Mouse (Mus musculus) hindbrain, embryonic 13.5 days (tissue): ENCODE data around the gene Syt7. TPM values are rescaled to one million over a fixed set of nuclear protein-coding genes. Genes with fewer than 3 reads are reported as not detected.
A peak's percentile ranks its signal among the peaks of the same experiment; 100 is the strongest.

Source experiments
- ATAC-seq: fragments of 200-750 bp; cut with Nextera tagmentation; 2 replicates; pipeline ENCODE4 v1.8.0; 2017; ENCODE audit warnings: moderate TSS enrichment; ENCODE audit not compliant: low FRiP score
- H3K27ac ChIP-seq: fragments of 300-500 bp; sonication (generic); 2 replicates; pipeline ENCODE4 v1.5.1; 2015; ENCODE audit warnings: inconsistent platforms, mild to moderate bottlenecking, moderate library complexity
- H3K27me3 ChIP-seq: fragments of 300-500 bp; sonication (generic); 2 replicates; pipeline ENCODE4 v1.6.1; 2015; ENCODE audit warnings: mild to moderate bottlenecking, inconsistent platforms
- H3K36me3 ChIP-seq: fragments of 300-500 bp; sonication (generic); 2 replicates; pipeline ENCODE4 v1.6.1; 2015; ENCODE audit warnings: mild to moderate bottlenecking, inconsistent platforms
- H3K4me1 ChIP-seq: fragments of 300-500 bp; sonication (generic); replicated peaks from 2 replicates; pipeline ENCODE4 v1.6.1; 2015; ENCODE audit warnings: inconsistent platforms
- H3K4me2 ChIP-seq: fragments of 300-500 bp; sonication (generic); 2 replicates; pipeline ENCODE4 v1.6.1; 2015; ENCODE audit warnings: inconsistent platforms, mild to moderate bottlenecking, moderate library complexity
- H3K4me3 ChIP-seq: fragments of 300-500 bp; sonication (generic); 2 replicates; pipeline ENCODE4 v1.5.1; 2015; ENCODE audit warnings: mild to moderate bottlenecking, inconsistent platforms
- H3K9ac ChIP-seq: fragments of 300-500 bp; sonication (generic); 2 replicates; pipeline ENCODE4 v1.6.1; 2015; ENCODE audit warnings: mild to moderate bottlenecking, inconsistent platforms
- H3K9me3 ChIP-seq: fragments of 300-500 bp; sonication (generic); 2 replicates; pipeline ENCODE4 v1.6.1; 2016; ENCODE audit warnings: inconsistent platforms
- WGBS: fragments of 180-500 bp; shearing (Covaris S2); methylation state at CpG from one replicate; pipeline ENCODE4 v1.1.7; 2015; 5-methylcytosine and 5-hydroxymethylcytosine counted together
- polyA plus RNA-seq: library from polyadenylated mRNA; unstranded; fragments of >200 nt; fragmentation: Nextera tagmentation; extraction: Ambion mirVana; gene quantifications from 2 replicates; pipeline ENCODE4 v1.2.1, GENCODE M21; 2015

Syt7 gene
- polyA plus RNA-seq, 1 experiment from 2014 or later = 8.4 TPM

DNA sequence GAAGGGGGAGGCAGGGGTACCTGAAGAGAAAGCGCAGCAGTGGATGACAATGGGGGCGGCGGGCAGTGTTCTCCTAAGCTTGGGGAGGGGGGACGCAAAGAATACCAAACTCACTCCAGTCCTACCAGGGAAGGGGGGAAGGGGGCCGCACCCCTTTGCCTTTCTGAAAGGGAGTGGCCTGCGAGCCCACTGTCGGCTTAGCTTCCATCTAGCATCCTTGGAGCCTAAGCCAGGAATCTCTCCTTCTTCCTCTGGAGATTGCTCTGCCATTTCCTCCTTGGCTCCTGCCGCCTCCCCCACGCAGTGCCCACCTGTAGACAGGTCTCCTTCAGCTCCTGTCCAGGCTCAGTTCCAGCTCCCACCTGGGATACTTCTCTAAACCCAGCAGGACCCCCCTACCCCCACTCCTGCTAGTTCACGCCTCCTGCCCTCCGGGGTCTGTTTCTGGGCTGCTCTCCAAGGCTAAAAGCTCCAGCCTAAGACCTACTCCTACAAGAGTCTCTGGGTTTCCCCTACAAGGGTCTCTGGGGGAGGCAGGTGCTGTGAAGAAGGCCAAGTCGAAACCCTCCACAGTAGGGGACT, 1.3 kb downstream of the Syt7 start:
- peak overlapping the region; percentile 91 for H3K9ac ChIP-seq
- no peaks in the 10 kb centered on the region for H3K36me3 ChIP-seq
- WGBS = 24% methylated on average over 9 of the region's 12 CpGs
- 0 out of 2 replicates have a peak, but pooled peaks have one; percentile 0 for ATAC-seq
- no peaks in the 10 kb centered on the region for H3K9me3 ChIP-seq
- H3K4me3 ChIP-seq = peak overlapping the region; percentile 70
- H3K4me2 ChIP-seq = peak overlapping the region; percentile 74
- peaks cover 58% of the 10 kb centered on the region for H3K4me1 ChIP-seq
- H3K27ac ChIP-seq = no peak overlapping the region
- H3K27me3 ChIP-seq = peaks cover 26% of the 10 kb centered on the region

DNA sequence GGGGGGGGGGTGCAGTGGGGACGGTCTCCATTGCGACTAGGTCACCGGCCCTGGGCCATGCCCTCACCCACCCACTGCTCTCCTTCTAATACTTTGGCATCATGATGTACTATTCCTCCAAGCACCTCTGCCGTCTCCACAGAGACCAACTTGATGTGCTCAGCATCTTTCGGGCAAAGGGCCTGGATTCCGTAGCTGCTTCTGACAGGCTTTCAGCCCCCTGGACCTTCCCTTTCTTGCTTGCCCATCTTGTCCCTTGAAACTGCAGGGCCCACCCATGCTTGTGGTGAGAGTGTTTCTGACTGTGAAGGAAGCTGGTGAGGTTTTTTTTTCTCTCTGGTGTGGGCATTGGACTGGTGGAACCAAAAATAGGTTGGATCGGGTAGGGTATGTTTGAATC, 2.1 kb downstream of the Syt7 start:
- H3K27ac ChIP-seq = no peak overlapping the region
- H3K4me2 ChIP-seq = peak overlapping the region; percentile 74
- H3K36me3 ChIP-seq = no peaks in the 10 kb centered on the region
- 76% methylated on average over 7 of the region's 7 CpGs for WGBS
- H3K27me3 ChIP-seq = peaks cover 21% of the 10 kb centered on the region
- peak overlapping the region; percentile 70 for H3K4me3 ChIP-seq
- H3K9ac ChIP-seq = peak overlapping the region; percentile 91; the same call in 1 of the 2 replicates
- no peaks in the 10 kb centered on the region for H3K9me3 ChIP-seq
- no peak for ATAC-seq
- H3K4me1 ChIP-seq = peaks cover 57% of the 10 kb centered on the region

DNA sequence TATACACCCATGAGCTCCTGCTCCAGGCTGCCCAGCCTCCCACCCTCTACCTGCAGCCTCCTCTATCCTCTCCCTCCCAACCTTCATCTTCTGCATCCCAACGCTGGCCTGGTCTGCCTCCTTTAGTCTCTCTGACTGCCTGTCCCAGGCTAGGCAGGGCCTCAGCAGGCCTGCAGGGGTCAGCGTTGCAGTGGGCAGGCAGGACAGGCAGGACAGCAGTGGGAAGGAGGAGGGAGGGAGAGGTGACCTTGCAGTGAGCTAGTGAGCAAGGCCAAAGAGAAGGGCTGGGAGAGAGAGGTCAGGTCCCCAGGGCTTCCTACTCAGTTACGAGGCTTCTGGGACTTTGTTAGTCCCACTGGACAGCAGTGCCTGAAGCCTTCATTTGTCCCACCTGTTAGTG, 3.1 kb downstream of the Syt7 start:
- no peak overlapping the region for H3K9ac ChIP-seq
- no peak overlapping the region for H3K4me2 ChIP-seq
- peaks cover 57% of the 10 kb centered on the region for H3K4me1 ChIP-seq
- no peaks in the 10 kb centered on the region for H3K9me3 ChIP-seq
- no peaks in the 10 kb centered on the region for H3K36me3 ChIP-seq
- peaks cover 20% of the 10 kb centered on the region for H3K27me3 ChIP-seq
- ATAC-seq = no peak
- H3K27ac ChIP-seq = no peak overlapping the region
- WGBS = 24% methylated on average over 3 of the region's 3 CpGs
- H3K4me3 ChIP-seq = no peak overlapping the region

DNA sequence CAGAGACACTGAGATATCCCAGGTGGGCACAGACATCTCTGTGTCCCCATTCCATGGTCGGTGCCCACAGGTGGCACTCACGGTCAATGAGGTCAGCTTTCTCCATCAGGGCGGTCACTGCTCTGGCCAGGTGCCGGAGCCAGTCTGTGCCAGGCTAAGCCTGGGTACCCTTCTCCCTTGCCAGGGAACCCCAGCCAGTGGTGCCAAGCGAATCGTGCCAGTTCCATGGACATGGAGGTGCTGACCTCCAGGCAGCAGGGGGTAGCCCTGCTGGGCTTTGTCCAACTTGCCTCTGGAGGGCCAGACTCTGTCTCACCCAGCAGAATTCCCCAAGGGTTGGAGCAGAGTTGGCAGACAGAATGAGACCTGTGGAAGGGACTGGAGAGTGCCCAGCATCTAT, 4.6 kb downstream of the Syt7 start:
- no peak overlapping the region for H3K4me3 ChIP-seq
- H3K4me1 ChIP-seq = peaks cover 57% of the 10 kb centered on the region
- peaks cover 11% of the 10 kb centered on the region for H3K27me3 ChIP-seq
- H3K9me3 ChIP-seq = no peaks in the 10 kb centered on the region
- H3K36me3 ChIP-seq = no peaks in the 10 kb centered on the region
- H3K9ac ChIP-seq = peak overlapping the region; percentile 51; the same call in 1 of the 2 replicates
- 90% methylated on average over 6 of the region's 6 CpGs for WGBS
- peak overlapping the region; percentile 20; the same call in 1 of the 2 replicates for H3K4me2 ChIP-seq
- ATAC-seq = no peak
- 0 out of 2 replicates have a peak overlapping the region, but pooled peaks have one; percentile 12 for H3K27ac ChIP-seq

DNA sequence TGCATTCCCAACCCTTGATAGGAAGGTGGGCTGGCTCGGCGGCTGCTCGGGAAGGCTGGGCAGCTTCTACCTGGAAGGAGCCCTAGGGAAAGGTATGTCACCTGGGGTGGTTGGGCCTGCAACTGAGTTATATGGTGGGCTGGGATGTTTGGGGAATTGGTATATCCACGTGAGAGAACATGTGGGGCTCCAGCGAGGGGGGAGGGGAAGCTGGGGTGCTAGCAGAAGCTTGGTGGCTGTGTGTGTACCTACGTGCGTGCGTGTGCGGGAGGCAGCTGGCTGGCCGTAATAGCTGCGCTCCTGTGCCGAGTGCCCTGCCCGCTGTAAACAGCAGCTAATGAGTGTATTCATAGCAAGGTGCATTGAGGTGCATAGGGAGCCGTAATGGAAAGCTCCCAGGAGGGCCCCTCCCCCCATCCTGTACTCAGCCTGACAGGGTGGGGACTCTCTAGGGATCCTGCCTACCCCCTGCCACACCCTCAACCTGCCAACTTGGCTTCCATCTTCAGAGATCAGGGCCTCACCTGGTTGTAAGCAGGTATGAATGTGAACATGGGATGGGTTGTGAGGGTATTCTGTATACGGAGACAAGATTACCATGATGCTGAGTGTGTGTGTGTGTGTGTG, 5.1 kb downstream of the Syt7 start:
- H3K9ac ChIP-seq = peak overlapping the region; percentile 51; the same call in 1 of the 2 replicates
- ATAC-seq = no peak
- H3K4me1 ChIP-seq = peaks cover 57% of the 10 kb centered on the region
- no peaks in the 10 kb centered on the region for H3K9me3 ChIP-seq
- 65% methylated on average over 15 of the region's 15 CpGs for WGBS
- H3K27ac ChIP-seq = 0 out of 2 replicates have a peak overlapping the region, but pooled peaks have one; percentile 12
- H3K27me3 ChIP-seq = peaks cover 11% of the 10 kb centered on the region
- no peak overlapping the region for H3K4me3 ChIP-seq
- H3K36me3 ChIP-seq = no peaks in the 10 kb centered on the region
- H3K4me2 ChIP-seq = peak overlapping the region; percentile 20

DNA sequence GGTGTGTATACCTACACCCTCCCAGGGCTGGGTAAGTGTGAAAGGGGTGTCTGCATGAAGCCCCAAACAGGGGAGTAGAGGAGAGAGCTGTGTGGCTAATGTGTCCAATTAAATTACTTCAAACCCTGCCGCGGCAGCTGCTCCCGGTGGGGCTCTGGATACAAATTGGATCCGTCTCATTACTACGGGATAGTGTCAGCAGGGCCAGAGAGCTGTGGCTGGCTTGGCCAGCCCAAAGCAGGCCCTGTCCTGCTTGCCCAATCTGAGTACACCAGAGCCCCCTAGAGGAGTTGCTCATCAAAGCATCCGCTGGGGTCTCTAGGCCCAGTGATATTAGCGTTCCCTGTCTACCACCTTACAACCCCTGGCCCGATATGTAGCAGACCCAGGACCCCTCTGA, 6.3 kb downstream of the Syt7 start:
- no peaks in the 10 kb centered on the region for H3K36me3 ChIP-seq
- H3K4me3 ChIP-seq = no peak overlapping the region
- peak; percentile 34; the same call in 1 of the 2 replicates for ATAC-seq
- peak overlapping the region; percentile 73 for H3K27ac ChIP-seq
- H3K9ac ChIP-seq = no peak overlapping the region
- peaks cover 48% of the 10 kb centered on the region for H3K4me1 ChIP-seq
- no peak overlapping the region for H3K4me2 ChIP-seq
- H3K9me3 ChIP-seq = no peaks in the 10 kb centered on the region
- peaks cover 9% of the 10 kb centered on the region for H3K27me3 ChIP-seq
- 19% methylated on average over 8 of the region's 8 CpGs for WGBS

DNA sequence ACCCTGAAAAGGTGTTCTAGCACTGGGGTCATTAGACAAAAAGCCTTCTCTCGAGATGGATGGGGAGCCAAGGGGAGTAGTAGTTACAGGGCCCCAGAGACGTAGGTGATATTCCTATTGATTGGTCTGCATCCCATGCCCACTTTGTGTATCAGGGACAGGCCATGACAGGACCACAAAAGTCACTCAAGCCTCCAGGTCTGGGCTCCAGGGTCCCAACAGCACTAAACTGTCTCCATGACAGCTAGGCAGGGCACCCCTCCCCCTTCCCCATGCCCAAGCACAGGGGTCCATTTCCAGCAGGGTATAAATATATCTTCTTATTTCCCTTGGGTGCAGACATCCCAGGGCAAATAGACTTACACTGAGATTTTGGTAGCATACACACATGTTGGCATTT, 8.1 kb downstream of the Syt7 start:
- no peak for ATAC-seq
- Histone ChIP-seq H3K4me1 (peaks cover 37% of the 10 kb centered on the region), H3K4me2 (no peak overlapping the region), H3K9ac (no peak overlapping the region), H3K27me3 (0 out of 2 replicates have a peak, but pooled peaks cover 3% of the 10 kb centered on the region), H3K4me3 (no peak overlapping the region), H3K9me3 (no peaks in the 10 kb centered on the region), H3K36me3 (no peaks in the 10 kb centered on the region), H3K27ac (no peak overlapping the region)
- 74% methylated on average over 2 of the region's 2 CpGs for WGBS

DNA sequence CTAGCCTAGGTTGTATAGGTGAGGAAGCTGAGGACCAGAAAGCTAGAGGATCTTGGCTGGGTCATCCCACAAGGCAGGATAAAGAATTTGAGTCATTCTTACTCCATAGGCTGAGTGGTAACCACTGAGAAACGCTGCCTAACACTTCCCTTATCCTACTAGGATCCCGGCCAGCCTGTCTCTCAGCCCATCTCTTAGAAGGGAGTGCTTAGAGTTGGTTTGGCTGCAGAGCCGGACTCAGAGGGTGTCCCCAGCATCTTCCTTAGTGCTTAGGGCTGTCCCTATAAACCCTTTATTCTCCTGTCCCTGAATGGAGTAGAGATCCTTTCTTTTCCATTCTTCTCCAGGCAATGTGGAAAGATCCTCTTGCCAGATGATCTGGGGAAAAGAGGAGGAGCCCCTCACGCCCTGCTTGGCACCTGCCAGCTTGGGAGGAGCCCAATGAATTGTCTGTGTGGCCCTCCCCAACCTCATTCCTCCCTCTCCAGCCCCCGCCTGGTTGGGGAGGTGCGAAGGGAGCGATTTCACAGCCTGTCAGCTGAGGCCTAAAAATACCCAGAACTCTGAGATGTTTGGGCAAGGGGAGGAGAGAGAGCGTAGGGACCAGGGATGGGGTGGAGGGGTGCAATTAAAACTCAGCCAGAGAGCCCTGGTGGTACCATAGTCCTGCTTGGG, 8.7 kb downstream of the Syt7 start:
- Histone ChIP-seq H3K27me3 (0 out of 2 replicates have a peak, but pooled peaks cover 4% of the 10 kb centered on the region), H3K4me1 (peaks cover 34% of the 10 kb centered on the region), H3K36me3 (no peaks in the 10 kb centered on the region), H3K27ac (no peak overlapping the region), H3K9ac (no peak overlapping the region), H3K4me3 (no peak overlapping the region), H3K4me2 (no peak overlapping the region), H3K9me3 (no peaks in the 10 kb centered on the region)
- WGBS = 50% methylated on average over 8 of the region's 8 CpGs
- no peak for ATAC-seq

DNA sequence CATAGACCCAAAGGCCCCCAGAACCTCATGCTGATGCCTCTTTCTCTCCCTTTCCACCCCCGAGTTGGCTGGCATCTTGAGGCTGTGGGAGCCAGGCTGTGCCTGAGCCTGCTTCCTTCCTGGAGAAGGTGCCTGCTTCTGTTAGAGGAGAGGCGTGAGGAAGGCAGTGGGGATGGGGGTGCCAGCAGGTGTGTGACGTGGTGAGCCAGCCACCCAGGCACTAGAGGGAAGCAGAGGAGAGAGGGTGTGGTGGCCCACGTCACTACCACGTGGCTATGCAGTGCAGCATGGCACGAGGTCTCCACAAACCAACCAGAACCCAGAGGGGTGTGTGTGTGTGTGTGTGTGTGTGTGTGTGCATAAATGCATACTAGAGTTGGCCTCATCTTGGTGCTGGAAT, 9.4 kb downstream of the Syt7 start:
- no peaks in the 10 kb centered on the region for H3K9me3 ChIP-seq
- H3K27ac ChIP-seq = no peak overlapping the region
- no peak overlapping the region for H3K4me2 ChIP-seq
- WGBS = 78% methylated on average over 6 of the region's 6 CpGs
- no peak for ATAC-seq
- H3K27me3 ChIP-seq = 0 out of 2 replicates have a peak, but pooled peaks cover 4% of the 10 kb centered on the region
- no peak overlapping the region for H3K9ac ChIP-seq
- no peaks in the 10 kb centered on the region for H3K36me3 ChIP-seq
- peaks cover 30% of the 10 kb centered on the region for H3K4me1 ChIP-seq
- no peak overlapping the region for H3K4me3 ChIP-seq

DNA sequence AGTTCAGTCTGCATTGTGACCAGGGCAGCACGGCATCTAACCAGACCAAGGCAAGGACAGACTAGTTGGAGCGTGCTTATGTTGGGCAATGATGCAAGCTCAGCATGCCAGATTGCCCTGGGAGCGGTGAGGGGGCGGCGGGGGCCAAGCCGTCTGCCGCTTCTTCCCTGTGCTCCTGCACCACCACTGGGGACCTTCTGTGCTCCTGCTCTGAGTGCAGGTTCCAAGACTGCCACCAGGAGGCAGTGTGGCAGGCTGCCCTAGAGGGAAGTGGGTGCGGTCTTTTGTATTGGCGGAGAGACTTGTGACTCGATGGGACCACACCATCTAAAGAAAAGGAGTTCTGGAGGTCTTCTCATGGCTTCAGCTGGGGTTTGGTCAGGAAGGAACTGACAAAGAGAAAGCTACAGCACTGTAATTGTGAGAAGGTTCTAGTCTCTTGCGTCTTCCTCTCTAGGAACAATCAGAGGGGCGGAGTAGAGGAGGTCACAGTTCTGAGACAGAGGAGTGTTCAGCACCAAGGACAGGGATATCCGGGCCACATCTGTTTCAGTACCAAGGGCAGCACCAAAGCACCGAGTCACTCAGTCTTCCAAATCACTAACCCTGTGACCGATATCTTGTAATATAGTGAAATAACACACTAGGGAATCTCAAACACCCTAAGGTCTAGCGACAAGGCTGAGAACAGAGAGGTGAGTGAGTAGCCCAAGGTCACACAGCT, 14.0 kb downstream of the Syt7 start:
- H3K9me3 ChIP-seq = no peaks in the 10 kb centered on the region
- H3K9ac ChIP-seq = no peak overlapping the region
- peaks cover 27% of the 10 kb centered on the region for H3K4me1 ChIP-seq
- no peak for ATAC-seq
- no peak overlapping the region for H3K4me2 ChIP-seq
- H3K36me3 ChIP-seq = no peaks in the 10 kb centered on the region
- H3K4me3 ChIP-seq = no peak overlapping the region
- 0 out of 2 replicates have a peak, but pooled peaks cover 4% of the 10 kb centered on the region for H3K27me3 ChIP-seq
- H3K27ac ChIP-seq = no peak overlapping the region
- WGBS = 29% methylated on average over 16 of the region's 16 CpGs

DNA sequence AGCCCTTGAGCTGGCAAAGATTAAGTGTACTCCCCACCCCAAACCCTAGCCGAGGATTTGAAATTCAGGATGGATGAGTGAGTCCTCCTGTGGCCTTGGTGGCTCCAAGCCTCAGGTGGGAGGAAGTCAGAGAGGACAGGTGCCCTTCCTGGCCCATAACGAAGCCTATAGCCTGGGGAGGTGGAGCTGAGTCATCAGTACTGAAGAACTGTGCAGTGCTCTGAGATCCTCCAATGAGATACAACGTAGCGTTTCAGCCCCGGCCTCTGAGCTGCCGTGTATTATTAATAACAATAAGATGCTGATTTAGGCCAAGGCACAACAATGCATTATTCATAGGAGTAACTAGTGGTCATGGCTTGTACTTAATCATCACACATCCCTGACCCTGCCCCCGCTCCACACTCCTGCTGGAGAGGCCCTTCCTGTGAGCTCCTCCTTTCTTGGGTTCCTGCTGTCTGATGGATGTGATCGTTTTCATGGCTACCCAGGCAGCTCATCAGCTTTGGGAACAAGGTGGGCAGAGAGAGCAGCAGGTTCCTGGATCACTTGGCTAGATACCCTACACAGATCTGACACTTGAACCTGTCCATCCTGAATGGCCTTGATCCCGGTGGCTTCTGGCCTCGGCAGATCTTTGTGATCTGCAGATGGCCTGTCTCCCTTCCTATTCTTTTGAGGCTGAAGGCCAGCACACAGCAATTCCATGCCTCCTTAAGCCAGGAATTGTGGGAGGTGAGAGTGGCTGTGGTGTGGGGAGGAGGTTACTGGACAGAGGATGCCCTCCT, 14.9 kb downstream of the Syt7 start:
- WGBS = 62% methylated on average over 10 of the region's 10 CpGs
- no peaks in the 10 kb centered on the region for H3K36me3 ChIP-seq
- no peak overlapping the region for H3K4me3 ChIP-seq
- no peak overlapping the region for H3K4me2 ChIP-seq
- 0 out of 2 replicates have a peak, but pooled peaks have one; percentile 23 for ATAC-seq
- no peaks in the 10 kb centered on the region for H3K9me3 ChIP-seq
- H3K27ac ChIP-seq = 0 out of 2 replicates have a peak overlapping the region, but pooled peaks have one; percentile 14
- 0 out of 2 replicates have a peak, but pooled peaks cover 4% of the 10 kb centered on the region for H3K27me3 ChIP-seq
- H3K4me1 ChIP-seq = peaks cover 33% of the 10 kb centered on the region
- no peak overlapping the region; the same call in 1 of the 2 replicates for H3K9ac ChIP-seq
